Mouse (Mus musculus) gonadal fat pad, adult 2 months (tissue): ENCODE data around the gene Gata3. TPM values are rescaled to one million over a fixed set of nuclear protein-coding genes. Genes with fewer than 3 reads are reported as not detected.

ENCODE experiments used
- DNase-seq: peaks from one replicate; pipeline ENCODE4 v3.0.0-alpha.2; 2012; ENCODE audit warnings: low read depth
- polyA plus RNA-seq: library from polyadenylated mRNA; depleted of rRNA; stranded (reverse); fragments of >200 nt; gene quantifications from 2 replicates; pipeline ENCODE4 v1.2.3, GENCODE M21; 2012

Gata3 gene
- polyA plus RNA-seq, 1 experiment = 14.9 TPM

DNA sequence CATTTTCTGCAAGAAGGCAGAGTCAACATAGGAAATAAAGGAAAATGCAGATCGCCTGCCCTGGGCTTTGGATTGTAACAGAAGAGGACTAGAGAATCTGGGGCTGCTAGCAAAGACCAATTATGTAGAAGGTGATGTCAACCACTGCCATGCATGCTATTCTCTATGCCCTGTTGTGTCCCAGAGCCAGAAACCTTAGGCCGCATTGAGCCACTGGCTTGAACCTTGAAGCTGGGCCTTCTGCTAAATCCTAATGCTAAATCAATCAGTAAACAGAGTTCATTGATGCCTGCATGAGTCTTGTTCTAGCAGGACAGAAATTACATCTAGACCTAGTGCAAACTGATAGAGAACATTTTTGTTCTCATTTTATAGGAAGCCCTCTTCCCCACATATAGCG lies 3.8 kb downstream of the Gata3 start:
- no peak for DNase-seq

DNA sequence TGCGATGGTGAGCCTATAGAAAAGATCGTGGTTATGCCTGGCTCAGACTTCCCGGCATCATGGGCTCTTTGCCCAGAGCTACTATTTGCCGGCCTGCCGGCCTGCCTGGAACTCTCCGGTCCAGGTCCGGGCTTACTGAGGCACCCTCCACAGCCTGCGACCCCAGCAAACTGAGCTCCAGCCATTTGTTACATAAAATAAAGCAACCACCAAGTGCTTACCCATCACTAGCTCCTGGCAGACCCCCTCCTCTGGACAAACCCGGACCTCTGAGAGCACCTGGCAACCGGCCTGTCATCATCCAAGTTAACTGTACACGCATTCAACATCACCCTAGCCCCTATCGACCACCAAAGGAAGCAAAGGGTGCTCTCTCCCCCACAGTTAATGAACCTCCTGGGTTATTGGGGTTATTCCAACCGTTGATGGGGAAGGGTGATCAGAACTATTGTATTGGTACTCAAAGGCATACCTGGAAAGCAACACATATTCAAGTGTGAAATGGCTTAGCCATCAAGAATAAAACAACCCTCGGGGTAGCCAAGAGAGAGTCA lies 4.5 kb downstream of the Gata3 start:
- no peak for DNase-seq

DNA sequence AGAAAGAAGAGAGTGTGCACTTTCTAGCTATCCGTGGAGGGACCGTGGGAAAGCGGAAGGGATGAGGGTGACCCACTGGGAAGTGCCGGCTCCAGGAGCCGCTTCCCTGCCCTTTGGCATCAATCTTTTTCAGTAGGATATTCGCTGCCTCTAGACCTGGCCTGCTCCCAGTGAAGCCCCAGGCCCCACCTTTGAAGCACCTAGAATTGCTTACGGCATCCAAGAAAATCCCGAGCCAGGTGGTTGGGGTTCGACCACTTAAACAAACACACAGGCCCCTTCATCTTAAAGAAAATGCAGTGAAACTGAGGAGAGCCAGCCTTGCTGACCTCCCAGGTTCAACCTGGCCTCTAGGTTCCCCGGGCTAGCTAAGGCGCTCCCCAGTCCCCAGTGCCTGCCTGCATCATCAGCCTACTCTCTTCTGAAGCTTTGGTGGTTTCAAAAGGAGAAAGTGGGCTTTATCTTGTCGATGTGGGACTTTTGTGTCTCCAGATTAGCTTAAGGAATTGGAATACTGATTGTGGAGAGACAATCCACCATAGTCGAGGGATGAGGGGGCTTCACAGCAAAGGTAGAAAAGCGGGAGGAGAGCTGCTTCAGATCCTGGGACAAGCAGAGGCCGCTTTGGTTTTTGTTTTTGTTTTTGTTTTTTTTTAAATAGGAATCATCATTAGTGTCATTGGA lies 5.2 kb downstream of the Gata3 start:
- no peak for DNase-seq

DNA sequence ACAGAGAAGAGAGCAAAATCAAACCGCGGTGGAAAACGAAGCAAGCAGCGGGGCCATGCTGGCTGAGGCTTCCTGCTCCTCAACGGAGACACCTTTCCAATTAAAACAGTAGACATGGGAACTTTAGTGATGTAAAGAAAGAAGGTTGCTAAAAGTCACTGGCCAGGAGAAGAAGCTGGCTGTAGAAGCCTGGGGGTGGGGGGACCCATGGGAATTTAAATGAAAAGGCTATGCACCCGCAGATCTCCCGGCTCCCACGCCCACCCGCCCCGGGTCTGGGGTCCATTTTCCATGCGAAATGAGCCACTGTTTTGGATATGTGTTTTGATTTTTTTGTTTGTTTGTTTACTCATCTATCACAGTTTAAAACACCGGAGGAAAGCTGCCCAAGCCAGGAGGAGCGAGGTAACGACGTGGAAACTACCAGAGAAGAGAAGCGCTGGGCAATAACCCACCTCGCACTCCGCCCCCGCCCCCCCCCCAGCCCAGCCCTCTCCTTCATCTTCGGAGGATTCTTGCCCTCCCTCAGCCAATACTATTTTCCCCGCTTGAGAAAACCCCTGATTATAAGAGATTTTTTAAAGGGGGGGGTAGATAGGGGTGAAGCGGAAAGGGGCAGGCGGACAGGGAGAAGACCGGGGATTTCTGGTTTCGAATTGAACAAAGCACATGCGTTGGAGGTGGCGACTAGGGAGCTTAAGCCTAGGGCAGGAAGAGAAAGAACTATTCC lies 5.9 kb downstream of the Gata3 start:
- DNase-seq = no peak

DNA sequence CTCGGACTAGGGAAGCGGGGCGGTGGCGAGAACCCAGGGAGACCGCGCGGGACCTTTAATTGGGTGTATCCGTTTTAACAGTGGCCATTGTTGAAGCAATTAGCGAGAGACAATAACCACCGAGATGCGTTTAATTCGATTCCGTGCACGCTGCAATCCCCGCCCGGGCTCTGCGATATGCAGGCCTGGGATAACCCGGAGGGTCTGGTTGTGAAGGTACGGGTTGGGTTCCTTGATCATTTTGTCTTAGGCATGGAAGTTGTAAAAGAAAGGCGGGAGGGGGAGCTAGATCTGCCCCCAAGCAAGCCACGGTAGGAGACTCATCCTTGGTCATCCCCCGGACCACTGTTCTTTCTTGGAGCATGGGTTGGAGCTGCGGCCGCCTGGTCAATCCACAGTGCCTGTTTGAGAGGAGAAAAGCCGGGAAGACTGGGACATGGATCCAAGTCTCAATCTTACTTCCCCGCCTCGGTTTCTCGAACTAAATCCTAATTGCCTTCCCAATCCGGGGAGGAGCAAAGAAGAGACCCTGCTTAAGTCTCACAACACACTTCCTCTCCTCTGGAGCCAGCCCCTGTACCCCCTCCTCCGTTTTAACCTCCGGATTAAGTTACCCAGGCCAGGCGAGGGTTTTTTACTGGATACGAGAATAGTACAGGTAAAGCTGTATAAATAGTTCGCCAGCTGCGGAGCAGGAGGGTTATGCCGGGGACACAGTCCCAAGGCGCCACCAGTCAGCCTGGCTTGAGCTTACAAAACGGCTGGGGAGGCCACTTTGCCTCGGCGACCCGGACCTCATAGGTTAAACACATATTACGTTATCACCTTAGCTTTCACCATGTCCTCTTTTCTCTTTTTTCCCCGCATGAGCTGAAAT lies 6.7 kb downstream of the Gata3 start:
- DNase-seq = no peak

DNA sequence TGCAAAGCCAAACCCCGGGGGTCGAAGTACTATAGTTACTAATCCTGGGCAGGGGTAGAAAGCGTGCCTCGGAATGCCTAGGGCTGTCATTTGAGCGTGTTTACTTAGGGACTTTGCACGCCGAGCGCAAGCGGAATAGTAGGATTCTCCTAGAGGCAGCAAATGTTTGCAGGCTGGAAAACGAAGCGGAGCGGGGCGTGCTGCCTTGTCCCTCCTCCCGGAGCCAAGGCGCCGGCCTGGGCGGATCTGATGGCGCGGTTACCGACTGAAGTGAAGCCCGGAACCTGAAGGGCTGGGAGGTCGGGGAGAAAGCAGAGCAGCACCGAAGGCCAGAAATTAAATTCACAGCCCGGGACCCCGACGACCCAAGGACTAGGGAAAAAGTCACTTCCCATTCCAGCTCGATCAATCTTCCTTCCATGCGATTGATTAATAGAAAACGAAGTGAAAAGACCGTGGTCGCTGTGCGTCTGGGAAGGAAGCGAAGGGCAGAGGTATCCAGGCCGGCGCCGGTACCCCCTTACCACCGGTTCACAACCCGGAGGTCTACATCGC lies 7.4 kb downstream of the Gata3 start:
- no peak for DNase-seq

DNA sequence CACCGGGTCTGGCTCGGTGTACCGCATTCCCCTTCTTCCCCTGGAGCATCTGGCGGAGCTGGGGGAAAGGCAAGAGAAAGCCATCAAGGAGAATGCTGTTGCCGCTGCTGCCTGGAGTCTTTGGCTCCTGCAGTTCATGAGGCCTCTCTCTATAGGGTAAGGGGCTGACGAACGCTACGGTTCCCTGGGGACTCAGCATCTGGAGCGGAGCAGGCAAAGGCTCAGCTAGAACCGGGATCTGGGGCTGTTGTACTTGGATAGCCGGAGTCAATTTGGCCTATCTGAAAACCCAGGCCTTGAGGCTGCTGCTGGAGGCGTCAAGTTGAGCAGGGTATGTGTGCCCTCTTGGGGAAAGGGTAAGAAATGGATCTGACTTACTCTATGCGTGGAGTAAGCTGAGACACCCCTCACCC lies 8.2 kb downstream of the Gata3 start:
- no peak for DNase-seq

DNA sequence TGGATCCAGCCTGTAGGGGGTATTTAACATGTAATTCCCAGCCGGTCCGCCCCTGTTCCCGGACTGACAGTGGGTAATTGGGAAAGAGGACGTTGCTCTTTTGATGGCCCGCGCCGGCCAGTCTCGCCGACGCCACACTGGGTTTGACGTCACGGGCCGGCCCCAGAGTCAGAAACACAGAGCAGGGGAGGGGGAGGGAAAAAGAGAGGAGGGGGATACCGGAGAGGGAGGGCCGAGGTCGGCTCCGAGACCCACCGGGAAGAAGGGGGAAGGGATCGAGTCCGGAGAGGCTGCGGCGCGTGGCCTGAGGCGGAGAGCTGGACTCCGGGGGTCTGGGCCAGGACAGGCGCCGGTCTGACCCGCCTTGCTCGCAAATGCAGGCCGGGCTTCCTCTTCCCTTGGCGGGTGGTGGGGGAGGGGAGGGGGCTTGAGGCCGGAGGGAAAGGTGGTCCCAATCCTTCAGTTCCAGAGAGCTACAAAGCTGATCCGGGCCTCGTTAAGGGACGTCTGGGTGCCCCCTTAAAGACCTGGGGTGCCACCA lies 8.7 kb downstream of the Gata3 start, which contains the start of gene 4930412O13Rik:
Gene 4930412O13Rik (plus strand): TSS at position 202 of the 541 bp plus-strand sequence.
- DNase-seq = no peak

DNA sequence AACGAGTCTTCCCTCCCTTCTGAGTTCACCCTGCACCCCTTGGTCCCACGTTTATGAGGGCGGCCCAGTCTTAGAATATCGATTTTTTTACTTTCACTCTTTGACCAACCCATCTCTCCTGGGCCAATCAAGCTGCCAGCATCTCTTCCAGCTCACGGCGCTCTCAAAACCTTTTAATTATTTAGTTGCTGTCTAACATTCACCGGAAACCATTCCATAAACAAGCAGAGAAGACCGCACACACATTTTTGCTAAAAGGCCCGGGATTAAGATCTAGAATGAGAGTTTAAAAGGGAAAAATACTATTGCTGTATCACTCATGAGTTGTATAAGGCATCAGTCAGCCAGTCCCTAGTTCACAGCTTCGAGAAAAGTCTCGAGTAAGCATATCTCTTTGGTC lies 9.6 kb downstream of the Gata3 start:
- no peak for DNase-seq

DNA sequence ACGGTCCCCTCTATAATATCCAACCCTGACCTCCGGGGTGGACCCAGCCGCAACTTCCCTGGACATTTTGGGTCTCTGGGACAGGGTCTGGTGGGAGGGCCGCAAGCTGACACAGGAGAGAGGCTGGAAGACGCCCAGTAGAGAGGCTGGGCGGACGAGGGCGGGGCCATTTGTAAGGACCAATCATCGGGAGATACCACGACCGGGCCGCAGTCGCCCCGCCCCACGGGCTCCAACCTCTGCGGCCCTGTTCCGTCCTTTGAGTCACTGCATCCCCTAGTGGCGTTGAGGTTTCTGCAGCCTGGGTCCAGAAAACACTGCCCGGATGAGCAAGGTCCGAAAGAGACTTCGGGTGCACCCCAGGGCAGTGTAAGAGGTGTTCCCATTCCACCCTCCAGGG lies 10.3 kb downstream of the Gata3 start:
- no peak for DNase-seq

DNA sequence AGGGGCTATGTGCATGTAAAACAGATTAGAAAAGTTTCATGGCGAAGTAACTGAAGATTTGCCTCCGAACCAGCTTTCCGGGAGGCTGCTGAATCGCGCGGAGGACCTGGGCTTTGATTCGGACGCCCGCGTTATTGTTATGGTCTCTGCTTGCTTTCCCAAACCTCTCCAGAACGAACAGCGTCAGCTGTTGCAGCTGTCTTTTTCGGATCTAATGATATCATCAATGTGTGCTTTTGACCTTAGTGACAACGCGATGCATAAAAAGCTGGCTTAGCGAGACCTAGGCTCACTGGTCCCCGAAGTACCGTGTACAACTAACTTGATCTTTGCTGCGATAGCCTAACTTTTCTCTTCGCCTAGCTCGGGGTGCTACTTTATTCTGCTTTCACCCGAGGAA lies 10.7 kb downstream of the Gata3 start:
- DNase-seq = no peak

DNA sequence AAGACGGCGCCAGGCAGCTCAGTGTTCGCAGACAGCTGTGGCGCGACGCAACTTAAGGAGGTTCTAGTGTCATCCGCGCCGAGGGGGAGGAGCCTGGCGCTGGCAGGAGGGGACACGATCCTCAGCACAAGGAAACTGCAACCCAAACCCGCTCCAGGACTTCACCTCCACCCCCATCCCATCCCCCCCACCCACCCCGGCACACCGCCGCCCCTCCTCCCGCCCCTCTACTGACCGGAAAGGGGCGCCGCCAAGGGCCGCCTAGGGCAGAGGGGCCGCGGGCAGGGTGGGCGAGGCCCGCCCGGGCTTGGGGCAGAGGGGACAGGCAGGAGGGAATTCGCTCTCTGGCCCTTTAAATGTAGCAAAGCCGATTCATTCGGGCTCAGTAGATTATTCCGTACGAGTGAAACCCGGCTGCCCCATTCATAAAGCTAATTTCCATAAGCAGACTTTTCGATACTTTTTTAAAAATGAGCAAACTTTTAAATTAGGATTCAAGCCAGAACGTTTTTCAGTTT lies 11.2 kb downstream of the Gata3 start:
- DNase-seq = no peak

DNA sequence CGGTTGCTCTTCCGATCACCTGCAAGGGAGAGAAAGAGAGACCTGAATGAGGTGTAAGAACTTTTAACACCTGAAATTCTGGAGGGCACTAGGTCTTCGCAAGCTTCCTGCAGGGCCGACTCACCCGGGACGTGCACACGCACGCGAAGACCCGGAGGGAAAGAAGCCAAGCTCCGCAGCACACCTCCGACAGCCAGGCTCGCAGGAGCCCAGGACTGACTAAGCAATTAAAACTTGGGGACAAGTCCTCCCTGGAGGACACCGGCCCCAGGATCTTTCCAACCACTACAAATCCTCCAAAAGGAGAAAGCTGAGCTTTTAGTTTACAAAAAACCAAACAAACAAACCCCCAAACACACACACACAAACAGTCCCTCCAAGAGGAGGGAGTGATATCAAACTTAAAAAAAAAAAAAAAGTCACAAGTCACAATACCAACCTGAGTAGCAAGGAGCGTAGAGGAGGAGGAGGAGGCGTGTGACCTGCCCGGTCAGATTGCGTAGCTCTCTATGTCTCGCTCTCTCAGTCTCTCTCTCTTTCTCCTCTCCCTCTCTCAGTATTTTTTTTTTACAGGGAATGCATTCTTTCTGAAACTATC lies 11.8 kb downstream of the Gata3 start:
- DNase-seq = no peak

DNA sequence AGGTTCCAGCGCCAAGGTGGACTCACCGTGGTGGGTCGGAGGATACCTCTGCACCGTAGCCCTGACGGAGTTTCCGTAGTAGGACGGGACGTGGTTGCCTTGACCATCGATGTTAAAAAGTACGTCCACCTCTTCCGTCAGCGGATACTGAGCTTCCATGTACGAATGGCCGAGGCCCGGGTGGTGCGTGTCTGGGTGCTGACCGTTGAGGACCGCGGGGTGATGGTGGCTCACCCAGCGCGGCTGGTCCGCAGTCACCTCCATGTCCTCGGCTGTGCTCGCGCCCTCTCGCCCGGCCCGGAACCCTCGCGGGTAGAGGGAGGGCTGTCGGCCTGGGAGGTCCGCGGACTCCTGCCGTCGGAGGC lies 12.5 kb downstream of the Gata3 start:
- DNase-seq = no peak

DNA sequence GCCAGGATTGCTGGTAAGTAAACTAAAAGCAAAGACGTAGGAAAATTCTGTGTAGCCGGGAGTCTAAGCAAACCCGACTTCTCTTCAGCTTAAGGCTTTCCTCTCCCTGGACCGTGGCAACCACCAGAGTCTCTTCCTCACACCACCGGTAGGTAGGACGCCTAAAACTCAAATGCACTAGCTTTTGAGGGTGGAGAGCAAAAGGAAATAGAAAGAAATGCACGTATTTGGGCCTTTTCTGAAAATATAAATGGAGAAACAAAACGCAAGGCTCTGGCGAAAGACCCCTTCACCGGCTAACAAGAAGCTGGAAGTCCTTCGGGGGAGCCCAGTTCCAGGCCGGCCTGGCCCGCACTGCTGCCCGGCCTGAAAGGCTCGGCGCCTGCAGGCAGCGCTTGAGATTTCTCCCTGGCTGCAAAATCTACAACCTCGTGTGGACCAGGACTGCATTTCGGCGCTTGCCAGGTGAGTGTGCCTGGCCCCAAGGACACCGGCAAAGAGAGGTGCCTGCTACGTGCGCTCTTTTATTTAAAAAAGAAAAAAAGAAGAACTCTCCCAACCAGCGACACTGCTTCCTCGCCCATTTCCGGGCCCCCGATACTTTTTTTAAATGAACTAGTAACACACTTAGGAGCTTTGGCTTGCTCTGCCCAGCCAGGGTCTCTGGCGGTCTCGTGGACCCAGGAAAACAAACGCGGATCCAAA lies 13.1 kb downstream of the Gata3 start:
- DNase-seq = no peak

DNA sequence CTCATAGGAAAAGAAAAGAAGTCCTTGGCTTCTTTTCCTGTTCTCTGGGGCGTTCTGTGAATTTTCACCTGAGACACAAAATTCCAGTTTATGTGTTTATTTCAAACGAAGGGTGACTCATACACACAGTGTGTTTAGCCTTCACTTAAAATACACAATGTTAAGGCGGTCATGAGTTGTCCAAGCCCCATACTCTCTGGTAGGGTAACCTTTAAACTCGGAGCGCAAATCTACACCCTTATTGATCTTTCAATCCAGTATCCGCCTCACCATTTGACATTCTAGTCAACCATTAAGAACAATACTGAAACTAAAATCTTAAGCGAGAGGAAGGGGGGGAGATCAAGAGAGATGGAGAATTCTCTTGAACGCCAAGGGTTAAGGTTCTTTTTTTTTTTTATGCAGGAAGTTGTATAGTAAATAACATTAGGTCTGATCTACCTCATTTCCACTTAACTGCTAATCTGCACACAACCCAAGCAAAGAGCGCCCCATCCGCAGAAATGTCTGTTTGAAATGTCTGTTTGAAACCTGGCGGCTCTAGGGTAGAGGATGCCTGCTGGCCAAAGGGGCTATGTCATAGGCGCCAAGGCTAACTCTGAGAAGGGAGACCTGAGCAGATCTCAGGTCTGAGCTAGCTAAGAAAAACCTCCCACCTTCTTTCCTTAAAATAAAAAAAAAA lies 14.0 kb downstream of the Gata3 start:
- DNase-seq = no peak

DNA sequence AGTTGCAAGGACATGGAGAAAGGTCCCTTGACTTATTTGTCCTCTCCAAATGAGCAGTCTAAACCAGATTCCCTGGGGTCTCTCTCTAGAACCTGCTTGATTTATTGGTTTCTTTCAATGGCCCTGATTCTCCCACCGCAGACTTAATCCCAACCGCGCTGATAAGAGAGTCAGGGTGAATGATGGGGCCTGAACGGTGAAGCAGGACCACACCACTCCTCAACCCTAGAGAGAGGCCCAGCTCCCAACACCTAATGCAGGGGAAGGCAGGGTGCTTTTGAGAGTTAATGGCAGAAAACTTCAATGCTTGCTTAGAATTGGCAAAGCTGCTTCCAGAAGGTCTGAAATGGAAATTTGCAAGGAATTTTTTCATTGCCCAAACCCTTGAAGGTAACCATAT lies 14.6 kb downstream of the Gata3 start:
- DNase-seq = no peak

DNA sequence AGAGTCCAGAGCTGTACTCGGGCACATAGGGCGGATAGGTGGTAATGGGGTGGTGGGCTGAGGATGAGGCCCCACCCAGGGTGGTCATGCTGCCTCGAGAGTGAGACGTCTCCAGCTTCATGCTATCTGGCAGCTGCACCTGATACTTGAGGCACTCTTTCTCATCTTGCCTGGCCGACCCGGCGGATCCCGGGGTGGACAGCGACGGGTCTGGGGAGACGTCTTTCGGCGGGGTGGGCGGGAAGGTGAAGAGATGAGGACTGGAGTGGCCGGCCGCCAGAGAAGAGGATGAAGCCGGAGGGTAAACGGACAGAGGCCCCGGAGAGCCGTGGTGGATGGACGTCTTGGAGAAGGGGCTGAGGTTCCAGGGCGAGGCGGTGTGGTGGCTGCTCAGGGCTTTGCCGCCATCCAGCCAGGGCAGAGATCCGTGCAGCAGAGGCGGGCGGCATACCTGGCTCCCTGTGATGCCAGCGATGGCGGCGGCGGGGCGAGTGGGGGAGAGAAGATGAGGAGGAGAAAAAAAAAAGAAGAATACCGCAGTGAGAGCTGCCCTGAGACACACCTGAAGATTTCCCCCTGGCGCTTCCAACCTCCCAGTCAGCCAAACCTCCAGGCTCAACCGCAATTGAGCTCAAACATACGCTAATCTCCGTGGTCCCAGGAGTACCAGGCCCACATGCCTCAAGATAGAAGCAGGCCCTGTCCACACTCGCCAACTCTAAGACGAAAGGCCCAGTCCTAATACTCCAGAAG lies 15.2 kb downstream of the Gata3 start:
- DNase-seq = no peak

DNA sequence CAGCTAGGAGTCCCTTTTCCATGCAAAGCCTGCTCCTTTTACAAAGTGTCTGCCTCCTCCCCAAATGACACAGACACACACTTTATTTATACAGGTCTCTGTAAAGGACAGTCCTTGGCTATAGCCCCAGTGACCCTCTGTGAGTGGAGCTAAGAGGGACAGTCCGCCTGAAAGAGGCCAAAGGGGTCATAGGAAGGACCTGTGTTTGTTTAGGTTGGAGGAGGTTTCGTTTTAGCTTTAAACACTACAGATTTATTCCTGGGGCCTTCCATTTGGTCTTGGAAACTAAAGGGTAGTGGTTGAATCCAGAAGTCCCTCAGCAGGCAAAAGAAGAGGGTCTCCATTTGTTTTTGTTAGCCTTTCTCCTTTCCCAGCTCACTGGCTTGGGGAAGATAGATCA lies 16.1 kb downstream of the Gata3 start:
- no peak for DNase-seq
